Mouse (Mus musculus) cortical plate, adult 2 months (tissue): ENCODE results near the gene Hnrnpul1.

Experiments used
- CTCF ChIP-seq: fragments of 200-500 bp; IDR thresholded peaks from 2 replicates; pipeline ENCODE4 v1.5.1; 2011; ENCODE audit warnings: mild to moderate bottlenecking, control low read depth, low read length; ENCODE audit not compliant: insufficient read depth; ENCODE audit errors: extremely low read depth
- POLR2A ChIP-seq: fragments of 200-500 bp; IDR thresholded peaks from 2 replicates; pipeline ENCODE4 v1.6.1; 2011; ENCODE audit warnings: mild to moderate bottlenecking, low read length, control low read depth; ENCODE audit not compliant: insufficient read depth; ENCODE audit errors: extremely low read depth

GRCm38 (mm10) chr7:25727800-25728199, 26.8 kb downstream of the Hnrnpul1 start:
- TF ChIP-seq CTCF, result no peak
- TF ChIP-seq POLR2A, result no peak
